Mouse (Mus musculus): ENCODE results near the gene Rbm38. TPM values are rescaled to one million over a fixed set of nuclear protein-coding genes. Genes with fewer than 3 reads are reported as not detected.
A peak's percentile ranks its signal among the peaks of the same experiment; 100 is the strongest.

Rbm38 gene
- total RNA-seq, 2 experiments from 2014 or later = 43.2 to 143 TPM

DNA sequence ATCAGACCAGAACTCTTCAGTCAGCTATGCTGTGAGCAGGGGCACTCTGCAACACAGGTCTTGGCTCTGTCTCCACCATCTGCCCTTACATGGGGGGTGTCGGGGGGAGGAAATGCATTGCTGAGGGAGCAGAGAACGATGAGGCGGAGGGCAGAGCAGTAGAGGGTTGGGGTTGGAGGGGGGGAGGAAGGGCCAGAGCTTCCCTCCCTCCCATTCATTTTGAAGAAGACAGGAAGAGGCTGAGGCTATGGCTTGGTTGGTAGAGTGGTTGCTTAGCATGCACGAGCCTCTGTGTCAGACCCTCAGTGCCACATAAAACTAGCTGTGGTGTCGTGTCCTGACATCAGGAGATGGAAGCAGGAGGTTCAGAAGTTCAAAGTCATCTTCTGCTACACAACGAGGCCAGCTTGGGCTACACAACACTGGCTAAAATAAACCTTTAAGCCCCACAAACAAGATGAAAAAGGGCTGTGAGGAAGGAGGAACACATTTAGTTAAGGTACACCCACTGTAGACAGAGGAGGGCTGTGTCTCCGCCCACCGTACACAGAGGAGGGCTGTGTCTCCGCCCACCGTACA, 36.1 kb downstream of the Rbm38 start:
- ATAC-seq (ENCODE audit: poor library complexity, severe bottlenecking) = no peak

DNA sequence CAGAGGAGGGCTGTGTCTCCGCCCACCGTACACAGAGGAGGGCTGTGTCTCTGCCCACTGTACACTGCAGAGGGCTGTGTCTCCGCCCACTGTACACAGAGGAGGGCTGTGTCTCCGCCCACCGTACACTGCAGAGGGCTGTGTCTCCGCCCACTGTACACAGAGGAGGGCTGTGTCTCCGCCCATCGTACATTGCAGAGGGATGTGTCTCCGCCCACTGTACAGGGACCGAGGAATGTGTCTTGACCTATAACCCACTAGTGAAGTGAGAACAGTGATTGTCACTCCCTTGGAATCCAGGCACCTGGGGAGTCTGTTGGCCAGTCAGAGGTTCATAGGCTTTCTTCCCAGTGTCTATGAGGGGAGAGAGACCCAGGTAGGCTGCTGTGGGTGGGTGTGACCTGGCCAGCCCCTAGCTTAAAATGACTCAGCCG, 36.6 kb downstream of the Rbm38 start:
- ATAC-seq (ENCODE audit: poor library complexity, severe bottlenecking) = peak; percentile 45

DNA sequence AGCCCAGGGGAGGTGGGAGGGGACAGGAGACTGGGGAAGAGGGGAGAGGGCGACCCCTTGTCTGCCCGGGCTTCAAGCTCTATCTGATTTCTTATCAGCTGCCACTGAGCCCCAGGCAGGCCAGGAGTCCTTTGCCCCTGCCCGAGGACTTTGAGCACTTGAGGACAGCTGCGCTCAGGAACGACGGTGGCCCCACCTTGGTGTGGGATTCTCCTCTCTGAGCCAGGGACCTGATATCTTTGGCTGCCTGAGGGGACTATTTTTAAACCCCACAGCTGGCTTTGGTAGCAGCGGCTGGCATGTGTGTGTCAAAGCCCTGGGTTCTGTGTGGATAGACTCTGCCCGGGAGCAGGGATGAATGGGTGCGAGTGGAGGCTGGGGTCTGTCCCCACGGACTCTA, 37.3 kb downstream of the Rbm38 start:
- no peak for ATAC-seq (ENCODE audit: poor library complexity, severe bottlenecking)

DNA sequence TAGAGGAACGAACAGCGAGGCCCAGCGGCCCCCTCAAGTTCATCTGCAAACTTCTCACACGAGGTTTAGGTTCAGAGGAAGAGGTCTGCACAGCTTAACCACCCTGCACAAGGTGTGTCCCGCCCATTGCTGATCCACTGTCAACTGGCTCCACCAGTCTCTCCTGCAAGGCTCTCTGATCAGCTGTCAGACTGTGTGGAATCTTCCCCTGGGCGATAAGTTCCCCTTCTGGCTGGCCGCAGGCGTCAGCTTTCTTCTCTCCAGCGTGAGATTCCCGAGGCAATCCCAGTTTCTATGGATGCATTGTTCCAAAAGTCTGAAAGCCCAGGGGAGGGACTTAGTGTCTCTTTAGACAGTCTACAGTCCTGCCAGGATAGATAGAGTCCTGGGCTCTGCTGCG, 38.0 kb downstream of the Rbm38 start:
- no peak for ATAC-seq (ENCODE audit: poor library complexity, severe bottlenecking)

DNA sequence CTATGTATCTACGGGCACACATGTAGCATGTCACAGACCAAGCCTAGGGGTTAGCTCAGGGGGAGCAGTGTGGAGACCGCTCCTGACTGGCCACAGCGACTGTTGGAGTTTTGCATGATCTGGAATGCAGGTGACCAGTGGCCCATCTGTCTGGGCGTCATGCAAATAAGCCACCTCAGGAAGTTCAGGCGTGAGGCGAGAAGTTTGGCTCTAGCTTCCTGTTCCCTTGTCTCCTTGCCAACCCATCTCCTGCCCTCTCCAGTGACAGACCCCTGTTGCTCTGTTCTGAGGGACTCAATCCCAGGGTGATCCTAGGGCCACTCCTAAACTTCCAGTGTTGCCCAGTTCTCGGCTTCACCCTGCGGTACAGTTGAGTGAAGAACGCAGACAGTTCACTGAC, 40.2 kb downstream of the Rbm38 start:
- no peak for ATAC-seq (ENCODE audit: poor library complexity, severe bottlenecking)

DNA sequence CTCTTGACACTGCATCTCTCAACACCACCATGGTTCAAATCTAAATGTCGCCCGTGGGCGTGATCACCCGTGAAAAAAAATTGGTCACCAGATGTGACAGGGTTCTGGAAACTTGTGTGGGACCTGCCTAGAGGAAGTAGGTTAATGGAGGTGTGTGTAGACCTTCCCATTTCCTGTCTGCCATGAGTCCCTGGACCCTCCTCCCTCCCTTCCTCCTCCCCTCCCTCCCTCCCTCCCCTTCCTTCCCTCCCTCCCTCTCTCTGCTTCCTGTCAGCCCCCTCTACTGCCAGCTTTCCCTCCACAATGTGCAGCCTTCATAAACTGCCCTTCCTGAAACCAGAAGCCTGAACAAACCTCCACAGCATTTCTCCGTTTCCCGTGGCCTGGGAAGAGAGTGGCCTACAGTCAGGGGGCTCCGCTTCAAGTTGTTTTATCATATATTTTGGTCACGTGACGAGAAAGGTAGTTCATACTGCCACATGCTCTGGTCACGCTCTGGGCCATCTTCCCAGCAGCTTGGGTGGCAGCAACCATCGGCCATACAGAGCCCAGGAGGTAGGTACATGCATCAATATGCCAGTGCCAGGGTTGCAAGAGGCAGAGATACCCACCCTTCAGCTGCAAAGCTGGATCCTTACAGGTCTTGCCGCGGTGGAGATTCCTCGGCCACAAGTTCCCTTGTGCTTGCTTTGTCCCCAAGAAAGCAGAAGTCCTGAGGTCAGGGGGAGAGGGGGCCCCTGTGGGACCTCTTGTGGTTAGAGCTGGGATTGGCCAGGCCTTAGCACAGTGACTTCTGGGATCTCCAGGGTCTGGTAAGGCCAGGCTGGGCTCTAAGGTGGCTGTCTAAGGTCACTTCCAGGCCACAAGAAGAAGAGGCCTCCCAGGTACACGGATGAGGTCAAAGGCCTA, 41.4 kb downstream of the Rbm38 start:
- ATAC-seq (ENCODE audit: poor library complexity, severe bottlenecking) = peak; percentile 78

DNA sequence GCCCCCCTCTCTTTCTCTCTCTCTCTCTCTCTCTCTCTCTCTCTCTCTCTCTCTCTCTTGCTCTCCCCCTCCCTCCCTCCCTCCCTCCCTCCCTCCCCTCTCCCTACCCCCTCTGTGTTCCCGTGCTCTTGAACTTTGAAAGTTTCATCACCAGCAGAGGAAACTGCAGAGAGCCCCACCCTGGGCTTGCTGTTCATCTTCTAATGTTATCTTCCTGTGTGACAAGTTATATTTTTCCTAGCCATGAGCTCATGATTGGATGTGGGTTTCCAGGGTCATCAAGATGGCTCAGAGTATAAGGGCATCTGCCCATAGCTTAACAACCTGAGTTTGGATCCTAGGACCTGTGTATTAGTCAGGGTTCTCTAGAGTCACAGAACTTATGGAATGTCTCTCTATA, 42.9 kb downstream of the Rbm38 start:
- ATAC-seq (ENCODE audit: poor library complexity, severe bottlenecking) = peak; percentile 27

DNA sequence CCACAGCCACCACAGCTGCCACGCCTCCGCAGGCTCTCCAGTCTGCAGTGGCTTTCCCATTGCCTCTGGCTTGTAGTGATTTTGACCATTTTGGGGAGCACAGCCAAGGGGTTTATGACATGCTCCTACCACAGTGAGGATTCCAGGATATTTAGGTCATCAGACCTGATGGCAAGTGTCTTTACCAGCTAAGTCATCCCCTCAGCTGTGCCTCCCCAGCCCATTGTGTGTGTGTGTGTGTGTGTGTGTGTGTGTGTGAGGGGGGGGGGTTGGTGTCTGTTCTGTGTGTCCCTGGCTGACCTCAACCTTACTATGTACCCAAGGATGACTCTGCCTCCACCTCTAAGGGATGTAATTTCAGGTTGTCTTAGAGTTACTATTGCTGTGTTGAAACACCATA, 44.6 kb downstream of the Rbm38 start:
- ATAC-seq (ENCODE audit: poor library complexity, severe bottlenecking) = peak; percentile 9; the same call in 1 of the 2 replicates

DNA sequence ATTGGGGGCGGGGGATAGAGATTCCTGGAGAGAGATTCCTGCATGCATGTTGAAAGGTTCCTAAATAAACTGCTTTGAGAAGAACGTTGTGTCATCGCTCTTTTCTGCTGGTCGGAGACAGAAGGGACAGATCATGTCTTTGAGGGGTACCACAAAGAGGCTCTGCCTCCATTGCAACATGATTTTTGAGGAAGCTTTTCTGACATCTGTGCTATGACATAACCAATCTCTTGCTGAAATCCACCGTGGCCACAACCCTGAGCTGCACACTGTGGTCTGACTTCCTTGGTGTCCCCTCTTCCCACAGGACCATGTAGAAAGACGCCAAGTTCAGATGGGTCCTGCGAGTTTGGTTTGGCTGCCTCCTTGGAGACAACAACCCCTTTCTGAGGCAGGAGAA, 52.6 kb downstream of the Rbm38 start:
- ATAC-seq (ENCODE audit: poor library complexity, severe bottlenecking) = peak; percentile 99

DNA sequence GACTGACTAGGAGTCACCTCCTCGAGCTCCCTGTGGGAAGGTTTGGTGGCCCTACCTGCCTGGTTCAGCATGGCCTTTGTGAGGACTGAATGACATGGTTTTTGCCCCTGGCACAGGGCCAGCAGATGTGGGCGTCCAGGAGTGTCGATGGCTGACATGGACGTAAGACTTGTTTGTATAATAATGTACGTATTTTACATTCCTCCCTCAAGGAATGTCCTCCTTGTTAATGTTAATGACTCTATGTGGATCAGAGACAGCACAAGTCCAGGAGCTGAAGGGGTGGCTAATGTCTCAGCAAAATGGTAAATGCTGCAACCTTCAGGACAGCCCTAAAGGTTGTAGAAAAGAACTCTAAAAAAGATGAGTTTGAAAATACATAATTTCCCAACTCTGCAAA, 53.4 kb downstream of the Rbm38 start:
- no peak; the same call in 1 of the 2 replicates for ATAC-seq (ENCODE audit: poor library complexity, severe bottlenecking)

DNA sequence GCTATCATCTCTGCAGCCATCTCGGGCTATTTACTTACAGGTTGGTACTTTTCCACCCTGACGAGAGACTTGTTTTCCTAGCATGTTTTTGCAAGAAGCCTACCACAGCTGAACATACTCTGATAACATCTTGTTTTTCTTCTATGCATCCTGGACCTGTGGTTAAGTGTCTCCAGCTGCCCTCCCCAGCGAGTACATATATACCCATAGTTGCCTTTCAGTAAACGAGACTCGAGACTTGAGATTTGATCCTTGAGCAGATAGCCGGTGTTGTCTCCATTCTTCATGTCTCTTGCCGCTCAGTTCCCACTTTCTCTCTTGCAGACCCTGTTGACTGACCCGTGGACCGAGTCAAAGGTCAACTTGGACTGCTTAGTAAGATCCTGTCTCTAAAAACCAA, 56.6 kb downstream of the Rbm38 start:
- ATAC-seq (ENCODE audit: poor library complexity, severe bottlenecking) = no peak

DNA sequence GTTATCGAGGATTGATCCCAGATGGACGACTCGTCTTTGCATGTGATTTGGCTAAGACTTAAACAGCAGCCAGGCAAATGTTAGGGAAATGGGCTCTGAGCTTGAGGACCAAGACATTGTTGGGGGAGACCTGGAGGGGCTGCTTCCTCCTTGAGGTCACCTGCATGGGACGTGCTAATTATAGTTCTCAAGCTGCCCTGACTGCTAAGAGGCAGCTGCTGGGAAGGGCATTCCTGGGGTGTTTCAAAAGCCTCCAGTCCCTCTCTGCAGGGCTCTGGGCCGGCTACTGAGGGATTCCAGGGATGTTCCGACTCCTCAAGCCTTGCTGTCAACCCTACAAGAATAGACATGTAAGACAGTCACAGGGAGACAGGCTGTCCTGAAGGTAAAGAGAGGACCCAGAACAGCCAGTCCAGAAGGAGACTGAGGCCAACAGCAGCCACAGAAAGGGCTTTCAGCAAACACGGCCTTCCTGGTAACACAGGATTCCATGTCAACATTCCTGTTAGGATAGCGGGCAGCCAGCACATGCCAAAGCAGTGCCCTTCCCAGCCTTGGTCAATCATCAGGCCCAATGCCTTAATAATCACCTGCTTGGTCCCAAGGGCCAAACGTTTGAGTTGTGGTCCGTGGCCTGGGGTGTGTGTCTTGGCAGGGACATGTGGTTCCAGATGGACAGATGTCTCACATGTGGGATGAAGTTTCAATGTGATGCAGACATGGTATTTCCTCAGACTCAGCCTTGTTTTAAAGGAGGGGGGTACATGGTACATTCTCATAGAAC, 59.7 kb downstream of the Rbm38 start:
- no peak for ATAC-seq (ENCODE audit: poor library complexity, severe bottlenecking)

DNA sequence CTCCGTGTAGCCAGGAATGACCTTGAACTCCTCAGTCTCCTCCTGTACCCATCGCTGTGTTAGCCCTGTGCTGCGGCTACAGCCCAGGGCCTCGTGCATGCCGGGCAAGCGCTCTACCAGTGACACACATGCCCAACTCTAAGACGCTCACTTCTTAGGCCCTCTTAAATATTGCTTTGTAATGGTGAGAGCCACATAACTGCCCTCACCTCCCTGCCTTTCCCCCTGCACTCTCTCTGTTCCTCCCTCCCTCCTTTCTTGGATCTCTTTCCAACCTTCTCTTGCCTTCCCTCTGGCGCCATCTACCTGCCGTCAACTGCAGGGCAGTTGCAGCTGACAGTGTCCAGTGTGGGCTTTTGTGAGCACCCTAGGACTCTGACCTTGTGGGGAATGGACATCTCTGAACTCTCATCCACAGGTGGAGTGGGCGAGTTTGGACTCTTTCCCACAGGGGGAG, 60.5 kb downstream of the Rbm38 start:
- ATAC-seq (ENCODE audit: poor library complexity, severe bottlenecking) = peak; percentile 71

DNA sequence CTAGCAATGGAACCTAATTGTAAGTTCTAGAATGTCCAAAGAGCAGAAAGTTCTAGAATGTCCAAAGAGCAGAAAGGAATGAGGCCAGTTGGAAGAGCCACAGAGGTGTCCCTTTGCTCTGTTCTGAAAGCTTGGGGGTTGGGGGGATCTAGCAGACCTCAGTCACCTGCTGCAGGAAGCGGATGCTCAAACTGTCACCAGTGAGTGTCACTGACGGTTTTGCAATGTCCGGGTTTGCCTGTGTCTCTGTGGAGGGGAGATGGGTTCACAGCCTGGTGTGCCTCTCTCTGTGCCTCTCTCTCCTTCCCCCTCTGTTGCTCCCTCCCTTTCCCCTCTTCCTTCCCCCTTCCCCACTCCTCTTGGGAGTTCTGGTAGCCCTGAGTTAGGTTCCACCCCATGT, 62.4 kb downstream of the Rbm38 start:
- ATAC-seq (ENCODE audit: poor library complexity, severe bottlenecking) = peak; percentile 58

DNA sequence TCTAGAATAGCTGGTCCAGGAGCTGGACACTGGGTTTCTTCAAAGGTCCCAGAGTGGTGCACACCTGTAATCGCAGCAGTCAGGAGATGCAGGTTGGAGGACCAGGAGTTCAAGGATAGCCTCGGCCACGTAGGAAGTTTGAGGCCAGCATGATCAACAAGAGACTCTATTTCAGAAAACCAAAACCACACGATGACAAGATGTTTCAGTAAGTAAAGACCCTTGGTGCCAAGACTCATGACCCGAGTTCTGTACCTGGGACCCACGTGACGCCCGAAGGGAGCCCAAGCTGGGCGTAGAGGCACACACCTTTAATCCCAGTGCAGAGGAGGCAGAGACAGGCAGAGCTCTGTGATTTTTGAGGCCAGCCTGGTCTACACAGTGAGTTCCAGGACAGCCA, 62.8 kb downstream of the Rbm38 start:
- no peak for ATAC-seq (ENCODE audit: poor library complexity, severe bottlenecking)

DNA sequence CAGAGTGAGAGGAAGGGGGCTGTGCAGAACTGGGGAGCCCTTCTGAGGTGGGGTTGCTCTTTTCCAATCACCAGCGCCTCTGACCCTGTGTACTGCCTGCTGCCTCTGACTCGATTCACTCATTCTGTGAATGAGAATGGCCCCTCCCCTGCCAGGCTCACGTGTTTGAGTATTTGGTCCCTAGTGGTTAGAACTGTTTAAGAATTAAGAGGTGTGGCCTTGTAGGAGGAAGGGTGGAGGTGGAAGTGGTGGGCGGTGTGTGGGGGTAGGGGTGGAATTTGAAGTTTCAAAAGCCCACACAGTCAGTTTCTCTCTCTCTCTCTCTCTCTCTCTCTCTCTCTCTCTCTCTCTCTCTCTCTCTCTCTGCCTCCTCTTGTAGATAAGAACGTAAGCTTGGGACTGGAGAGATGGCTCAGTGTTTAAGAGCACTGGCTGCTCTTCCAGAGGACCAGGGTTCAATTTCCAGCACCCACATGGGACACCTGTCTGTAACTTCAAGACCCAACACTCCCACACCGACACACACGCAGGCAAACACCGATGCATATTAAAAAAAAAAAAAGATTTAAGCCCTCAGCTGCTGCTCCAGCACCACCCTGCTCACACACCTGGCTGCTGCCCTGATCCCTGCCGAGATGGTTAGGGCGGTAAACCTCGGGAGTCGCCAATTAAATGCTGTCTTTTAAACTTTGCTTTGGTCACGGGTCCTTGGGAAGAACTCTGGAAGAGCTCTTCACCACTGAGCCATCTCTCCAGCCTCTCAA, 63.6 kb downstream of the Rbm38 start:
- ATAC-seq (ENCODE audit: poor library complexity, severe bottlenecking) = peak; percentile 81

Other genes starting within 250 kb of the Rbm38 start
- 0.43 TPM in 1 of 2 replicates, not detected in the other for gene Bmp7, start 80.2 kb upstream of the Rbm38 start, total RNA-seq (2015)
- gene Bmp7, start 80.2 kb upstream of the Rbm38 start, total RNA-seq (2017) = 0.04 and 0.37 TPM in 2 replicates
- gene Spo11, start 42.8 kb upstream of the Rbm38 start, total RNA-seq (2015) = 0.64 and 1.0 TPM in 2 replicates
- 0.04 TPM in 1 of 2 replicates, not detected in the other for gene Spo11, start 42.8 kb upstream of the Rbm38 start, total RNA-seq (2017)
- gene Rae1, start 20.4 kb upstream of the Rbm38 start, total RNA-seq (2015) = 53.2 and 72.9 TPM in 2 replicates
- gene Rae1, start 20.4 kb upstream of the Rbm38 start, total RNA-seq (2017) = 42.4 and 54.3 TPM in 2 replicates
- 0.11 TPM in 1 of 2 replicates, not detected in the other for gene Ctcfl, start 99.0 kb downstream of the Rbm38 start, total RNA-seq (2015)
- gene Ctcfl, start 99.0 kb downstream of the Rbm38 start, total RNA-seq (2017) = not detected in 2 replicates
- gene Pck1, start 132.6 kb downstream of the Rbm38 start, total RNA-seq (2015) = not detected in 2 replicates
- gene Pck1, start 132.6 kb downstream of the Rbm38 start, total RNA-seq (2017) = not detected in 2 replicates
- gene Zbp1, start 198.4 kb downstream of the Rbm38 start, total RNA-seq (2015) = 54.6 and 63.0 TPM in 2 replicates
- gene Zbp1, start 198.4 kb downstream of the Rbm38 start, total RNA-seq (2017) = 35.6 and 56.8 TPM in 2 replicates

Data from megakaryocyte, adult 5-6 weeks (primary cell).